Comparison of ENCODE assay signal across 8 mouse cellular contexts in genomic region chr7:111157287-111157686, GRCm38 (mm10).
DNase-seq lines count a peak whose midpoint lies in the region; ATAC-seq lines count a peak whose summit lies in the region.

No protein-coding gene starts in this region.

- intact Hi-C loops in left cerebral cortex, postnatal 25 days (cut with DNase I): loop anchor here (5.0 kb wide), 1 partner anchor 140 kb away; no protein-coding TSS in a partner anchor

- H3K27me3 ChIP-seq in hindbrain, embryonic 10.5 days (ENCODE audit: insufficient read depth, poor library complexity, severe bottlenecking): no peaks in the 10 kb centered on the region
- H3K27me3 ChIP-seq in hindbrain, embryonic 13.5 days: no peaks in the 10 kb centered on the region
- H3K27me3 ChIP-seq in hindbrain, embryonic 16.5 days (replicated peaks; ENCODE audit: control insufficient read depth, insufficient read depth, low read length): no peaks in the 10 kb centered on the region

- no peaks in the 10 kb centered on the region for H3K36me3 ChIP-seq in hindbrain, embryonic 10.5 days
- H3K36me3 ChIP-seq in hindbrain, embryonic 13.5 days: no peaks in the 10 kb centered on the region
- no peaks in the 10 kb centered on the region for H3K36me3 ChIP-seq in hindbrain, embryonic 16.5 days (ENCODE audit: control insufficient read depth, insufficient read depth, low read length)

- H3K9me3 ChIP-seq in hindbrain, embryonic 10.5 days: no peaks in the 10 kb centered on the region
- no peaks in the 10 kb centered on the region for H3K9me3 ChIP-seq in hindbrain, embryonic 13.5 days
- no peaks in the 10 kb centered on the region; the same call in 1 of the 2 replicates for H3K9me3 ChIP-seq in hindbrain, embryonic 16.5 days (ENCODE audit: control insufficient read depth, low read length)

- 67% methylated on average over 6 of the region's 6 CpGs for WGBS in hindbrain, embryonic 10.5 days
- WGBS in hindbrain, embryonic 13.5 days: 46% methylated on average over 6 of the region's 6 CpGs
- WGBS in hindbrain, embryonic 16.5 days: 28% methylated on average over 6 of the region's 6 CpGs

- H3K9ac ChIP-seq in hindbrain, embryonic 13.5 days: no peak overlapping the region
- H3K9ac ChIP-seq in hindbrain, embryonic 16.5 days (ENCODE audit: low read depth, low read length): no peak overlapping the region

- no peak overlapping the region for H3K4me3 ChIP-seq in hindbrain, embryonic 10.5 days
- H3K4me3 ChIP-seq in hindbrain, embryonic 13.5 days: no peak overlapping the region
- H3K4me3 ChIP-seq in hindbrain, embryonic 16.5 days (ENCODE audit: low read length): no peak overlapping the region

- peak; percentile 4 for DNase-seq in hindbrain, embryonic 10.5 days (ENCODE audit: low spot score)
- peak; percentile 69 for DNase-seq in cerebellum, adult 9-10 months
- peak; percentile 88 to 94 for DNase-seq in gastrocnemius, adult 8-10 months (ENCODE audit: low spot score in 2 of 2)
- peak; percentile 67 to 93 for DNase-seq in left cerebral cortex, postnatal 25 days (ENCODE audit: low spot score in 2 of 2)
- peak; percentile 86 for DNase-seq in right cerebral cortex, postnatal 10 days (ENCODE audit: low spot score in 2 of 2)
- no peak for DNase-seq in thymus, postnatal 0 days (ENCODE audit: low spot score)

- no peak for ATAC-seq in hindbrain, embryonic 13.5 days (ENCODE audit: low FRiP score)
- ATAC-seq in hindbrain, embryonic 16.5 days: no peak

- H3K4me2 ChIP-seq in hindbrain, embryonic 13.5 days: no peak overlapping the region
- H3K4me2 ChIP-seq in hindbrain, embryonic 16.5 days (ENCODE audit: low read length): peak overlapping the region; percentile 1; the same call in 1 of the 2 replicates

- peaks cover 19% of the 10 kb centered on the region for H3K4me1 ChIP-seq in hindbrain, embryonic 10.5 days (replicated peaks)
- peaks cover 9% of the 10 kb centered on the region; the same call in 1 of the 2 replicates for H3K4me1 ChIP-seq in hindbrain, embryonic 13.5 days (replicated peaks)
- no peaks in the 10 kb centered on the region; the same call in 1 of the 2 replicates for H3K4me1 ChIP-seq in hindbrain, embryonic 16.5 days (ENCODE audit: control insufficient read depth, insufficient read depth, low read depth, low read length)

- peak overlapping the region; percentile 13; the same call in 1 of the 2 replicates for H3K27ac ChIP-seq in hindbrain, embryonic 10.5 days
- H3K27ac ChIP-seq in hindbrain, embryonic 13.5 days: no peak overlapping the region
- no peak overlapping the region for H3K27ac ChIP-seq in hindbrain, embryonic 16.5 days (ENCODE audit: low read depth, low read length)
